ENCODE assay signal across 13 mouse cellular contexts in genomic region chr7:28191903-28192302, GRCm38 (mm10).
"Had no signal": no experiment of that assay in that cellular context is flagged by ENCODE, and none has a peak within 500 bp of the region (broad histone marks: within the 10 kb centered on the region; RNA-seq: fewer than 3 reads in every experiment).

No protein-coding gene starts in this region.

- H3K27ac ChIP-seq: kidney, embryonic 15.5 days; left cerebral cortex, adult 2 months; limb, embryonic 15.5 days; liver, embryonic 12.5 days; midbrain, embryonic 13.5 days; stomach, postnatal 0 days had no signal

- H3K27me3 ChIP-seq: kidney, embryonic 15.5 days; limb, embryonic 15.5 days; liver, embryonic 12.5 days; midbrain, embryonic 13.5 days had no signal

- H3K9me3 ChIP-seq: kidney, embryonic 15.5 days; limb, embryonic 15.5 days; liver, embryonic 12.5 days; midbrain, embryonic 13.5 days had no signal

- H3K4me1 ChIP-seq: limb, embryonic 15.5 days; liver, embryonic 12.5 days; midbrain, embryonic 13.5 days had no signal

- DNase-seq: kidney, postnatal 14 days; lung, embryonic 14.5 days; lung, postnatal 10 days; lung, postnatal 4 days; right cerebral cortex, postnatal 25 days; thymus, adult 18-20 months; thymus, postnatal 14 days had no signal

- H3K4me3 ChIP-seq: kidney, embryonic 15.5 days; left cerebral cortex, adult 2 months; limb, embryonic 15.5 days; liver, embryonic 12.5 days; midbrain, embryonic 13.5 days had no signal

- ATAC-seq: liver, embryonic 12.5 days; midbrain, embryonic 13.5 days had no signal
